Mouse (Mus musculus): Measurements from ENCODE around the gene Bap1. TPM values are rescaled to one million over a fixed set of nuclear protein-coding genes. Genes with fewer than 3 reads are reported as not detected.

The Bap1 gene
- total RNA-seq, 2 experiments from 2014 or later, result 130 to 144 TPM

DNA sequence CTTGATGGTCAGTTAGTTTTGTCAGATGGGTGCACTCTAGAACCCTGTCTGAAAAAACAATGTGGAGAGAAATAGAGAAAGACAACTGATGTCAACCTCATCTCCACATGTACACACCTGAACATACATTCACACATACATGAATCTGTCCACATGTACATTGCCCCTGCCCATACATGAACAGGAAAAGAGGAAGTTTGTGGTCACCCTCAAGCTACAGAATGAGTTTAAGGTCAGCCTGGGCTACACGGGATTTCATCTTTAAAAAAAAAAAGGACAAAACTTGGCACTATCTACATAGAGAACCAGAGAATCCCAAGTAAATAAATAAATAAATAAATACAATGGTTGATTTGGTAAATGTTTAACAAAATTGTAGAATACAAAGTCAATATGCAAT, 6.5 kb upstream of the Bap1 start:
- DNase-seq (ENCODE audit: low spot score in 2 of 2), result no peak
- TF ChIP-seq CTCF (conservative IDR thresholded peaks at IDR 0.05), result no peak
- no peak overlapping the region for H3K27ac ChIP-seq
- H3K4me3 ChIP-seq, result no peak overlapping the region

- no peak for TF ChIP-seq CTCF (conservative IDR thresholded peaks at IDR 0.05)
- DNase-seq (ENCODE audit: low spot score in 2 of 2), result no peak
Measured at GRCm38 (mm10) chr14:31245946-31246345, 5.3 kb upstream of the Bap1 start.

DNA sequence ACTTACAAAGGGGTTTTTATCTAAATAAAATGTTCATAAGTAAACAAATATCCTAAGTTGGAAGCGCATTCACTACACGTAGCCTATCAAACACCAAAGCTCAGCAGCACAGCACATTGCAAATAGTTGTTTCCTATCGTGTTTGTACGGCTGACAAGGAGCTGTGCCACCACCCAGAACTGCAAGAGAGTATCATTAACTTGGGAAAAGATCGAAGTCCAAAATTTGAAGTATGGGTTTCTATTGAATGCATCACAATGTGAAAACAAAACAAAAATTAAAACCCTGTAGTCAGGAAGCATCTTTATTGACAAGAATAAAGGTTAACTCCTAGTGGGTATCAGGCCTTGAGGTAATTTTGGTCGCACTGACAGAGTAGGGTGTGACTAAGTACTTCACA, 2.9 kb upstream of the Bap1 start:
- no peak for DNase-seq (ENCODE audit: low spot score in 2 of 2)
- no peak overlapping the region for H3K27ac ChIP-seq
- H3K4me3 ChIP-seq, result no peak overlapping the region
- no peak for TF ChIP-seq CTCF (conservative IDR thresholded peaks at IDR 0.05)

More at GRCm38 (mm10) chr14:31245946-31246345, 5.3 kb upstream of the Bap1 start:
- H3K4me3 ChIP-seq, result no peak overlapping the region
- H3K27ac ChIP-seq, result no peak overlapping the region

- no peak for TF ChIP-seq CTCF (conservative IDR thresholded peaks at IDR 0.05)
- peak overlapping the region; percentile 98 for H3K27ac ChIP-seq
- H3K4me3 ChIP-seq, result peak overlapping the region; percentile 99
- no peak for DNase-seq (ENCODE audit: low spot score in 2 of 2)
Measured at GRCm38 (mm10) chr14:31250222-31251083, 797 bp upstream of the Bap1 start.

DNA sequence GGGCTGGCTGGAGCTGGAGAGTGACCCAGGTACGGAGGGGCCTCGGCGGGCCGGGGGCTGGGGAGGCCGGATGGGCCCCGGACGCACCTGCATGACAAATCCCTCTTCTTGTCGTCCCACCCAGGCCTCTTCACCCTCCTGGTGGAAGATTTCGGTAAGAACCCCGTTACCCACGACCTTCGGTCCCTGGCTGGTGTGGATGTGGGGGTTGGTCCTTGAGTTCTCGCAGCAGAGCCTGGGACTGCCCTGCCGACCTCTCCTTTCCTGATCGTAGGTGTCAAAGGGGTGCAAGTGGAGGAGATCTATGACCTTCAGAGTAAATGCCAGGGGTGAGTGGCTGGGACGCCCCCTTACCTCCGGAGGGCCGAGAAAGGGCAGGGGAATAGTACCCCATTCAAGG, 376 bp downstream of the Bap1 start:
- Histone ChIP-seq H3K27ac (peak overlapping the region; percentile 98), H3K4me3 (peak overlapping the region; percentile 99)
- DNase-seq (ENCODE audit: low spot score in 2 of 2), result no peak
- no peak for TF ChIP-seq CTCF (conservative IDR thresholded peaks at IDR 0.05)

GRCm38 (mm10) chr14:31252091-31252490, 841 bp downstream of the Bap1 start:
- no peak for DNase-seq (ENCODE audit: low spot score in 2 of 2)
- no peak for TF ChIP-seq CTCF (conservative IDR thresholded peaks at IDR 0.05)
- H3K27ac ChIP-seq, result peak overlapping the region; percentile 98

GRCm38 (mm10) chr14:31258476-31259050, 7.3 kb downstream of the Bap1 start:
- Histone ChIP-seq H3K4me3 (no peak overlapping the region), H3K27ac (no peak overlapping the region)
- no peak for TF ChIP-seq CTCF (conservative IDR thresholded peaks at IDR 0.05)
- no peak for DNase-seq (ENCODE audit: low spot score in 2 of 2)

More at GRCm38 (mm10) chr14:31252091-31252490, 841 bp downstream of the Bap1 start:
- peak overlapping the region; percentile 99 for H3K4me3 ChIP-seq

DNA sequence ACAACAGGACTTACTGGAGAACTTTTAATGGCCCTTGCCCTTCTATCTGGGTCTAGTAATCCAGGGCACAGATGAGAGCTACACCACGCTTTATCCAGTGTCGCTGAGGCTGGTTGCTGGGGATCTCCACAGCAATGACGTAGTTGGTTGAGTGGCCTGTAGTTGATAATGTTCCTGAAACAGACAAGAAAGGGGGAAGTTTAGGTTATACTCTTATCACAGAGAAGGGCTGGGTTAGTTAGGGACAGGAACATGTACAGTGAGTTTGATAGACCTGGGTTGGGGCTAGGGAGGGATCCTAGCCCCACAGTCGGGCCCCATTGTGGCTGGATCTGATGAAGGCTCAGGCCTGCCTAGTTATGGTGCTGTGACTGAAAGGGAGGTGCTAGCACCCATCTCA, 9.1 kb downstream of the Bap1 start:
- TF ChIP-seq CTCF (conservative IDR thresholded peaks at IDR 0.05), result no peak
- Histone ChIP-seq H3K27ac (no peak overlapping the region), H3K4me3 (no peak overlapping the region)
- no peak for DNase-seq (ENCODE audit: low spot score in 2 of 2)

DNA sequence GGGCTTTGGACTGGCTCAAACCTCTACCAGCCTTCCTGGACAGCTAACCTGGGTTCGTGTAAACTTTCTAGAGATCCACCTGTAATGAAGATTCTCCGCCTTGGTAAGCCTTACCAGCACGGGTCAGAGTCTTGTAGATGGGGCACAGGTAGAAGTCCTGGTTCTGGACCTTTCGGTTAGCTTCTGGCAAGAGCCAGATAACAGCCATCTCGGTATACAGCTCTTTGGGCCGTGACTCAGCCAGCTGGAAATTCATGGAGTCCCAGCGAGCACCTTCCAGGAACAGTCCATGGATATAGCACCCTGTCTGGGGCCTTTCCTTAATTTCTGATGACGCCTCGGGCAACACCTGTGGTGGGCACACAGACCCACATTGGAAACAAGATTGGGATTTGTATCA, 9.7 kb downstream of the Bap1 start:
- no peak for TF ChIP-seq CTCF (conservative IDR thresholded peaks at IDR 0.05)
- H3K4me3 ChIP-seq, result no peak overlapping the region
- DNase-seq (ENCODE audit: low spot score in 2 of 2), result no peak
- no peak overlapping the region for H3K27ac ChIP-seq

- DNase-seq (ENCODE audit: low spot score in 2 of 2), result no peak
- Histone ChIP-seq H3K4me3 (no peak overlapping the region), H3K27ac (peak overlapping the region; percentile 97)
- no peak for TF ChIP-seq CTCF (conservative IDR thresholded peaks at IDR 0.05)
Measured at GRCm38 (mm10) chr14:31267649-31268048, 16.4 kb downstream of the Bap1 start.

GRCm38 (mm10) chr14:31268301-31269001, 17.2 kb downstream of the Bap1 start:
- DNase-seq (ENCODE audit: low spot score in 2 of 2), result peak; percentile 56 to 89
- Histone ChIP-seq H3K27ac (peak overlapping the region; percentile 97), H3K4me3 (peak overlapping the region; percentile 38)
- TF ChIP-seq CTCF (conservative IDR thresholded peaks at IDR 0.05), result no peak

DNA sequence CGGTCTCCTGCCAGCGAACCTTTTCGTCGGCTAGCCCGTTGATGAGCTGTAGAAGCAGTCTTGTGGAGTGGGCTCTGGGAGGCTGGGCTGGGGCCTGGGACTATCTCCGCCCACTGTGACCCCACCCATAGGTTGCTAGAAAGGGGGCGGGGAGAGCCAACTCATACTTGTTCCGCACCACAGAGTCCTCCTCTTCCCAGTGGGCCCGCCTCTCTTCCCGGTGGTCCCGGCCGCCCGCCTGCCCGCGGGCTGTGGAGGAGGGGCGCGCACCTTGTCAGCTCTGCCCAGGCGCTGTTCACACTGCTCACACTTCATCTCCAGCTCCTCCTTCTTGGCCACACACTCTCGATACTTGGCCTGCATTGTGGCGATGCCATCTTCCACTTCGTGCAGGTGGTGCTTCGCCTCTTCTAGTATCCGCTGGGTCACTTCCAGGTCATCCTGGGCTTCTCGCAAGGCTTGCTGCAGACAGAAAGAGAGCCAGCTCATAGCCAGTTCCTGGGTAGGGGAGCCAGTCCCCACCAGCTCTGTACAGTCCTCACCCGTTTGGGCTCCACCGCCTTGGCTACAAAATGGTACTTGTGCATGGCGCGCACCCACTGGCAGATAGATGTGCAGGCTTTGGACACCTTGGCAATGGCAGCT, 18.3 kb downstream of the Bap1 start:
- H3K27ac ChIP-seq, result peak overlapping the region; percentile 97
- H3K4me3 ChIP-seq, result peak overlapping the region; percentile 38
- DNase-seq (ENCODE audit: low spot score in 2 of 2), result peak; percentile 48 to 66
- no peak for TF ChIP-seq CTCF (conservative IDR thresholded peaks at IDR 0.05)

DNA sequence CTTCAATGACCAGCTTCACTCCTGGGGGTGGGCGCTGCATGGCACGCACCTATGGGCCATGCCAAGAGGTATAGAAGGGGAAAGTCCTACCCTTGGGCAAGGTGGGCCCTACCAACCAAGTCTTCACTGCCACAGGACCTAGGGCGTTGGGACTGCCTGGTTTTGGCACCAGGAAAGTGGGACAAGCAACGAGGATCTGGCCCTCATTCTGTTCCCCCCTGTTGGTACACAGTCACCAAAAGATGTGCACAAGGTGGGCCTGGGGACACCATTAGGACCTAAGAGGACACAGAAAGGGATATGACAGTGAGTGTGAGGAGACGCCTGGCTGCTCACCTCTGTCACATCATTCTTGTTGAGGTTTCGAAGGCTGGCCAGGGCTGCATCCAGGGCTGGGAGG, 19.9 kb downstream of the Bap1 start:
- no peak overlapping the region for H3K4me3 ChIP-seq

More for the DNA sequence above, 19.9 kb downstream of the Bap1 start:
- H3K27ac ChIP-seq, result no peak overlapping the region
- no peak for TF ChIP-seq CTCF (conservative IDR thresholded peaks at IDR 0.05)
- DNase-seq (ENCODE audit: low spot score in 2 of 2), result no peak
